9 mouse cellular contexts compared by ENCODE assay signal in the genomic region with DNA sequence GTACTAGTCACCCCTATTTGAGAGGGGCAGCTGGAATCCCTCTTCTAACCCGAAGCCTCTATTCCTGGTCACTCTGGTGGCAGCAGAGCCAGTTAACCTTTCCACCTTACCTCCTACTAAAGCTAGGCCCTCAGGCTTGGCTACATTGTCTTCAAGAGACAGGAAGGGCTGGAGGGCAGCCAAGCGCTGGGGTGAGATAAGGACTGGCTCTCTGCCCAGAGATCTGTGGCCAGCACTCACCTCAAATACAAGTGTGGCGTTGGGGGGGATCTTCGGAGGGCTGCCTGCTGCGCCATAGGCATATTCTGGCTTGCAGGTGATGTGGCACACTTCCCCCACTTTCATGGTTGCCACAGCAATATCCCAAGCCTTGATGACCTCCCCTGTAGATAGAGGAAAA. TPM values are rescaled to one million over a fixed set of nuclear protein-coding genes. Genes with fewer than 3 reads are reported as not detected.
DNase-seq lines count a peak whose midpoint lies in the region; ATAC-seq and TF ChIP-seq lines count a peak whose summit lies in the region.
"Had no signal": no experiment of that assay in that cellular context is flagged by ENCODE, and none has a peak within 500 bp of the region (broad histone marks: within the 10 kb centered on the region; RNA-seq: fewer than 3 reads in every experiment).

No protein-coding gene starts in this region.

- WGBS in forebrain, embryonic 15.5 days, result 77% methylated on average over 5 of the region's 5 CpGs
- WGBS in hindbrain, embryonic 11.5 days, result 93% methylated on average over 5 of the region's 5 CpGs

- no peak overlapping the region for H3K4me2 ChIP-seq in forebrain, embryonic 15.5 days (replicated peaks)
- no peak overlapping the region for H3K4me2 ChIP-seq in hindbrain, embryonic 11.5 days (replicated peaks; ENCODE audit: low read depth, low read length)

- peaks cover 22 to 24% of the 10 kb centered on the region in 2 experiments for H3K36me3 ChIP-seq in MEL (ENCODE audit: control insufficient read depth in 1 of 2, insufficient read depth in 2 of 2, low read length in 2 of 2)
- peaks cover 53% of the 10 kb centered on the region for H3K36me3 ChIP-seq in forebrain, embryonic 15.5 days
- peaks cover 31% of the 10 kb centered on the region for H3K36me3 ChIP-seq in hindbrain, embryonic 11.5 days (ENCODE audit: control insufficient read depth, insufficient read depth, low read length)

- peak; percentile 94 for DNase-seq in MEL (ENCODE audit: low read depth, low spot score)
- DNase-seq in adrenal gland, postnatal 10 days, result peak; percentile 92
- DNase-seq in heart, adult 8-10 months (ENCODE audit: low spot score), result peak; percentile 93
- DNase-seq in lung, adult 18-20 months, result peak; percentile 87 to 92
- DNase-seq in frontal cortex, postnatal 10 days (ENCODE audit: low spot score in 2 of 2), result no peak
- no peak for DNase-seq in right cerebral cortex, adult 2 months (ENCODE audit: low spot score in 2 of 2)
- DNase-seq in hindbrain, embryonic 11.5 days (ENCODE audit: low spot score), result no peak

- H3K79me2 ChIP-seq in MEL (ENCODE audit: control insufficient read depth, insufficient read depth, low read length, poor library complexity), result peaks cover 19% of the 10 kb centered on the region

- ATAC-seq in forebrain, embryonic 15.5 days (replicated peaks), result no peak
- ATAC-seq in hindbrain, embryonic 11.5 days (ENCODE audit: low FRiP score), result no peak

- no peaks in the 10 kb centered on the region for H3K27me3 ChIP-seq in MEL (ENCODE audit: control insufficient read depth in 1 of 2, insufficient read depth in 2 of 2, low read length in 2 of 2)
- H3K27me3 ChIP-seq in forebrain, embryonic 15.5 days, result no peaks in the 10 kb centered on the region
- H3K27me3 ChIP-seq in hindbrain, embryonic 11.5 days (ENCODE audit: control insufficient read depth, insufficient read depth, low read length), result no peaks in the 10 kb centered on the region

- no peak for TF ChIP-seq RAD21 in MEL (IDR thresholded peaks at IDR 0.05; ENCODE audit: low read depth, low read length)

- H3K9ac ChIP-seq in MEL (ENCODE audit: control insufficient read depth, low read depth, low read length, poor library complexity, severe bottlenecking), result no peak overlapping the region
- no peak overlapping the region for H3K9ac ChIP-seq in forebrain, embryonic 15.5 days (replicated peaks)
- H3K9ac ChIP-seq in hindbrain, embryonic 11.5 days (ENCODE audit: low read depth, low read length), result no peak overlapping the region

- peak; percentile 78 to 85 for TF ChIP-seq EP300 in MEL (IDR thresholded peaks at IDR 0.05; ENCODE audit: low read depth in 1 of 2, low read length in 2 of 2)

- no peak for TF ChIP-seq POLR2A in MEL (IDR thresholded peaks at IDR 0.05; ENCODE audit: control insufficient read depth in 1 of 2, insufficient read depth in 1 of 2, low read depth in 1 of 2, low read length in 2 of 2, poor library complexity in 1 of 2)

- no peak for TF ChIP-seq CTCF in MEL (IDR thresholded peaks at IDR 0.05 in 2 of 3, conservative IDR thresholded peaks at IDR 0.05 in 1 of 3; ENCODE audit: control insufficient read depth in 1 of 3, insufficient read depth in 1 of 3, low read depth in 2 of 3, low read length in 3 of 3, poor library complexity in 1 of 3, severe bottlenecking in 1 of 3)

- H3K4me1 ChIP-seq in MEL (ENCODE audit: control insufficient read depth in 1 of 2, insufficient read depth in 2 of 2, low read length in 2 of 2), result peaks cover 12 to 22% of the 10 kb centered on the region in 2 experiments
- H3K4me1 ChIP-seq in forebrain, embryonic 15.5 days, result peaks cover 17% of the 10 kb centered on the region
- peaks cover 2% of the 10 kb centered on the region; the same call in 1 of the 2 replicates for H3K4me1 ChIP-seq in hindbrain, embryonic 11.5 days (replicated peaks; ENCODE audit: control insufficient read depth, insufficient read depth, low read length)

- no peaks in the 10 kb centered on the region for H3K9me3 ChIP-seq in MEL (replicated peaks; ENCODE audit: insufficient read depth, low read length)
- no peaks in the 10 kb centered on the region for H3K9me3 ChIP-seq in forebrain, embryonic 15.5 days
- no peaks in the 10 kb centered on the region for H3K9me3 ChIP-seq in hindbrain, embryonic 11.5 days (ENCODE audit: control insufficient read depth, low read length)

- no peak overlapping the region for H3K4me3 ChIP-seq in MEL (ENCODE audit: control insufficient read depth in 1 of 2, insufficient read depth in 1 of 2, low read depth in 2 of 2, low read length in 2 of 2)
- no peak overlapping the region for H3K4me3 ChIP-seq in forebrain, embryonic 15.5 days
- no peak overlapping the region for H3K4me3 ChIP-seq in hindbrain, embryonic 11.5 days (ENCODE audit: low read depth, low read length)

- peak overlapping the region; percentile 28 for H3K27ac ChIP-seq in MEL (ENCODE audit: control insufficient read depth, low read depth, low read length)
- no peak overlapping the region for H3K27ac ChIP-seq in forebrain, embryonic 15.5 days (replicated peaks)
- no peak overlapping the region for H3K27ac ChIP-seq in hindbrain, embryonic 11.5 days (ENCODE audit: low read depth, low read length)
- H3K27ac ChIP-seq: kidney, postnatal 0 days had no signal

TF ChIP-seq in MEL, 35 proteins besides CTCF, POLR2A, EP300 and RAD21:
- TF ChIP-seq SIN3A (IDR thresholded peaks at IDR 0.05; ENCODE audit: low read length) (peak; percentile 59; the same call in 1 of the 2 replicates), TBP (IDR thresholded peaks at IDR 0.05; ENCODE audit: low read depth, low read length) (0 out of 2 replicates have a peak, but pooled peaks have one; percentile 21), MXI1 (IDR thresholded peaks at IDR 0.05; ENCODE audit: low read depth, low read length) (no peak), MAZ (IDR thresholded peaks at IDR 0.05; ENCODE audit: low read depth, low read length) (peak; percentile 55; the same call in 1 of the 2 replicates), GATA1 (IDR thresholded peaks at IDR 0.05; ENCODE audit: low read depth, low read length) (peak; percentile 94), ETS1 (IDR thresholded peaks at IDR 0.05; ENCODE audit: low read depth, low read length) (peak; percentile 76), ZC3H11A (IDR thresholded peaks at IDR 0.05; ENCODE audit: low read depth, low read length) (no peak), TAL1 (IDR thresholded peaks at IDR 0.05; ENCODE audit: low read length) (peak; percentile 67), POLR2AphosphoS2 (IDR thresholded peaks at IDR 0.05; ENCODE audit: low read length) (peak; percentile 38; the same call in 1 of the 2 replicates), TCF12 (IDR thresholded peaks at IDR 0.05; ENCODE audit: low read depth, low read length) (peak; percentile 65; the same call in 1 of the 2 replicates)

RNA-seq across cellular contexts. Expression of a gene that starts 3.0 kb away (rescaled TPM):
- total RNA-seq in MEL (2012; rRNA removed), result 332 and 333 TPM in 2 replicates
- polyA plus RNA-seq in MEL (2012; ENCODE audit: insufficient read depth in 1 of 2, insufficient read length in 2 of 2, low read depth in 1 of 2, low replicate concordance in 2 of 2, missing spikeins in 1 of 2), result 100 to 1,000 TPM; 426 to 934 TPM
- 100 to 1,000 TPM; 170 to 173 TPM for total RNA-seq in adrenal gland, postnatal 10 days (2021)
- total RNA-seq in heart, adult 8-10 months (2022), result 100 to 1,000 TPM; 337 to 380 (median 365) TPM
- polyA plus RNA-seq in forebrain, embryonic 15.5 days (2015; fragmentation: Nextera tagmentation; extraction: Ambion mirVana), result 431 and 436 TPM in 2 replicates
- 434 and 533 TPM in 2 replicates for polyA plus RNA-seq in hindbrain, embryonic 11.5 days (2014; fragmentation: Nextera tagmentation; extraction: Ambion mirVana)

RNA-seq across cellular contexts. Expression of a gene that starts 10.7 kb away (rescaled TPM):
- 16.6 and 17.8 TPM in 2 replicates for total RNA-seq in MEL (2012; rRNA removed)
- polyA plus RNA-seq in MEL (2012; ENCODE audit: insufficient read depth in 1 of 2, insufficient read length in 2 of 2, low read depth in 1 of 2, low replicate concordance in 2 of 2, missing spikeins in 1 of 2), result 10 to 100 TPM in 1 of 2 experiments, not detected in 1; 44.8 TPM
- 10 to 100 TPM; 19.2 to 19.9 TPM for total RNA-seq in adrenal gland, postnatal 10 days (2021)
- 10 to 100 TPM; 16.0 to 20.0 (median 16.9) TPM for total RNA-seq in heart, adult 8-10 months (2022)
- 35.5 and 40.5 TPM in 2 replicates for polyA plus RNA-seq in forebrain, embryonic 15.5 days (2015; fragmentation: Nextera tagmentation; extraction: Ambion mirVana)
- polyA plus RNA-seq in hindbrain, embryonic 11.5 days (2014; fragmentation: Nextera tagmentation; extraction: Ambion mirVana), result 28.4 and 32.2 TPM in 2 replicates

RNA-seq across cellular contexts. Expression of a gene that starts 36.4 kb away (rescaled TPM):
- total RNA-seq in MEL (2012; rRNA removed), result 0.04 TPM in 1 of 2 replicates, not detected in the other
- under 1 TPM in 1 of 2 experiments, not detected in 1; 0.86 TPM for polyA plus RNA-seq in MEL (2012; ENCODE audit: insufficient read depth in 1 of 2, insufficient read length in 2 of 2, low read depth in 1 of 2, low replicate concordance in 2 of 2, missing spikeins in 1 of 2)
- 1 to 10 TPM; 3.0 to 4.7 TPM for total RNA-seq in adrenal gland, postnatal 10 days (2021)
- total RNA-seq in heart, adult 8-10 months (2022), result 1 to 10 TPM; 1.1 to 1.8 (median 1.3) TPM
- 5.0 and 5.7 TPM in 2 replicates for polyA plus RNA-seq in forebrain, embryonic 15.5 days (2015; fragmentation: Nextera tagmentation; extraction: Ambion mirVana)
- 2.4 and 3.1 TPM in 2 replicates for polyA plus RNA-seq in hindbrain, embryonic 11.5 days (2014; fragmentation: Nextera tagmentation; extraction: Ambion mirVana)

Comparison
In these comparisons a context has a peak if more than half of its experiments do, and no peak if none do; other contexts are left out.
1. DNase-seq: peak in MEL (single experiment), adrenal gland, postnatal 10 days (single experiment), heart, adult 8-10 months (single experiment) and lung, adult 18-20 months (2 of 2); none in frontal cortex, postnatal 10 days (0 of 2), right cerebral cortex, adult 2 months (0 of 2) and hindbrain, embryonic 11.5 days (single experiment).